In the genomic region with DNA sequence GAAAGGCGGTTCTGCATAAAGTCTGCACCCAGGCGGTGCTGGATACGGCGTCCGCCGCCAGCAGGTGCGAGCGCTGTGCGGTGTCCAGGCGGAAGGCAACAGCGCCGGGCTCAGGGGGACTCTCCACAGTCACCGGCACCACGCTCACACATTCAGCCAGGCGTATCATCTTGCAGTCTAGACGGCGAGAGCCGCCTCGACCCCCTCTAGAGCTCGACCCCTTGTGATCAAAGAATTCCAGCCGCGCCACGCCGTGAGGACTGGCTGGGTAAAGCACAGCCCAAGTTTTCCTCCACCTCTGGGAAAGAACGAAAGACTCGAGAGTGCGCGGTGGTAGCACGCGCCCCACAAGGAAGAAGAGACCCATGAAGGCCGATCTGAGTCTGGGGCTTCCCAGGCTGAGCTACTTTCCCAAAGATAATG, we compare ENCODE assay signal across 8 mouse cellular contexts. TPM values are rescaled to one million over a fixed set of nuclear protein-coding genes. Genes with fewer than 3 reads are reported as not detected.
A peak's percentile ranks its signal among the peaks of the same experiment; 100 is the strongest.
DNase-seq lines count a peak whose midpoint lies in the region; ATAC-seq lines count a peak whose summit lies in the region.

No protein-coding gene starts in this region.

- no peak for DNase-seq in frontal cortex, postnatal 14 days (ENCODE audit: low spot score in 2 of 2)
- DNase-seq in adrenal gland, postnatal 25 days: peak; percentile 50
- peak; percentile 64 for DNase-seq in forelimb bud, embryonic 11.5 days (ENCODE audit: low read depth, low spot score)
- peak; percentile 61 for DNase-seq in kidney, postnatal 10 days
- DNase-seq in spleen, adult 18-20 months: peak; percentile 58 to 64
- DNase-seq in layer of hippocampus, adult 9-11 months: no peak

- H3K27ac ChIP-seq in macrophage: peak overlapping the region; percentile 95

- 1% methylated on average over 31 of the region's 31 CpGs for WGBS in macrophage (ENCODE audit: missing documents)

- peak; percentile 48 for ATAC-seq in frontal cortex, adult (ENCODE audit: low TSS enrichment)

- peak overlapping the region; percentile 99 for H3K4me3 ChIP-seq in macrophage (ENCODE audit: inconsistent target)

- H3K79me2 ChIP-seq in macrophage (ENCODE audit: inconsistent target): peaks cover 25% of the 10 kb centered on the region

- peaks cover 24% of the 10 kb centered on the region; the same call in 1 of the 2 replicates for H3K36me3 ChIP-seq in macrophage (ENCODE audit: inconsistent target)

RNA-seq across cellular contexts. Expression of gene Dok1, which starts 0.5 kb away (rescaled TPM):
- total RNA-seq in adrenal gland, postnatal 25 days (2021): 10.1 and 15.9 TPM in 2 replicates
- total RNA-seq in macrophage (2018; cell fraction: chromatin; rRNA removed): 10 to 100 TPM in 22 of 26 experiments, 1 to 10 TPM in 4; 3.0 to 75.5 (median 33.8) TPM
- total RNA-seq in macrophage (2018; cell fraction: cytosol; rRNA removed): 100 to 1,000 TPM in 5 of 26 experiments, 10 to 100 TPM in 21; 39.1 to 112 (median 71.5) TPM
- total RNA-seq in macrophage (2018; cell fraction: nucleus; rRNA removed): 100 to 1,000 TPM in 3 of 26 experiments, 10 to 100 TPM in 23; 15.4 to 138 (median 60.7) TPM
- 30.0 to 70.8 TPM (median 64.9 TPM) in 3 replicates for polyA plus RNA-seq in macrophage (2018)

RNA-seq across cellular contexts. Expression of gene Loxl3, which starts 1.2 kb away (rescaled TPM):
- 2.3 and 2.5 TPM in 2 replicates for total RNA-seq in adrenal gland, postnatal 25 days (2021)
- 100 to 1,000 TPM in 5 of 26 experiments, 10 to 100 TPM in 18, 1 to 10 TPM in 3; 5.5 to 136 (median 38.4) TPM for total RNA-seq in macrophage (2018; cell fraction: chromatin; rRNA removed)
- 10 to 100 TPM in 9 of 26 experiments, 1 to 10 TPM in 17; 1.6 to 18.5 (median 5.9) TPM for total RNA-seq in macrophage (2018; cell fraction: cytosol; rRNA removed)
- total RNA-seq in macrophage (2018; cell fraction: nucleus; rRNA removed): 10 to 100 TPM in 22 of 26 experiments, 1 to 10 TPM in 4; 4.2 to 87.4 (median 28.4) TPM
- polyA plus RNA-seq in macrophage (2018): 6.0 to 8.2 TPM (median 7.6 TPM) in 3 replicates

RNA-seq across cellular contexts. Expression of gene Aup1, which starts 21.5 kb away (rescaled TPM):
- total RNA-seq in adrenal gland, postnatal 25 days (2021): 214 TPM in 2 replicates
- 100 to 1,000 TPM; 162 to 586 (median 393) TPM for total RNA-seq in macrophage (2018; cell fraction: chromatin; rRNA removed)
- total RNA-seq in macrophage (2018; cell fraction: cytosol; rRNA removed): 100 to 1,000 TPM; 226 to 433 (median 334) TPM
- total RNA-seq in macrophage (2018; cell fraction: nucleus; rRNA removed): 100 to 1,000 TPM; 176 to 503 (median 306) TPM
- 192 to 272 TPM (median 246 TPM) in 3 replicates for polyA plus RNA-seq in macrophage (2018)

RNA-seq across cellular contexts. Expression of gene Htra2, which starts 22.3 kb away (rescaled TPM):
- 59.1 and 70.1 TPM in 2 replicates for total RNA-seq in adrenal gland, postnatal 25 days (2021)
- 100 to 1,000 TPM in 18 of 26 experiments, 10 to 100 TPM in 8; 53.1 to 213 (median 134) TPM for total RNA-seq in macrophage (2018; cell fraction: chromatin; rRNA removed)
- total RNA-seq in macrophage (2018; cell fraction: cytosol; rRNA removed): 10 to 100 TPM; 34.2 to 68.0 (median 50.8) TPM
- total RNA-seq in macrophage (2018; cell fraction: nucleus; rRNA removed): 100 to 1,000 TPM in 16 of 26 experiments, 10 to 100 TPM in 10; 48.6 to 222 (median 110) TPM
- polyA plus RNA-seq in macrophage (2018): 33.7 to 84.6 TPM (median 58.6 TPM) in 3 replicates

RNA-seq across cellular contexts. Expression of gene Dqx1, which starts 24.9 kb away (rescaled TPM):
- 4.0 and 4.4 TPM in 2 replicates for total RNA-seq in adrenal gland, postnatal 25 days (2021)
- total RNA-seq in macrophage (2018; cell fraction: chromatin; rRNA removed): 10 to 100 TPM in 20 of 26 experiments, 1 to 10 TPM in 6; 5.4 to 16.1 (median 12.2) TPM
- under 1 TPM; 0.04 to 0.55 (median 0.16) TPM for total RNA-seq in macrophage (2018; cell fraction: cytosol; rRNA removed)
- total RNA-seq in macrophage (2018; cell fraction: nucleus; rRNA removed): 10 to 100 TPM in 1 of 26 experiments, 1 to 10 TPM in 25; 1.8 to 11.4 (median 6.1) TPM
- 0.23 to 0.54 TPM (median 0.51 TPM) in 3 replicates for polyA plus RNA-seq in macrophage (2018)

Comparison
In these comparisons a context has a peak if more than half of its experiments do, and no peak if none do; other contexts are left out.
1. DNase-seq: peak in adrenal gland, postnatal 25 days (single experiment), forelimb bud, embryonic 11.5 days (single experiment), kidney, postnatal 10 days (single experiment) and spleen, adult 18-20 months (2 of 2); none in frontal cortex, postnatal 14 days (0 of 2) and layer of hippocampus, adult 9-11 months (single experiment).